Mouse (Mus musculus) forebrain, embryonic 15.5 days (tissue): ENCODE results near the gene Pdlim3. TPM values are rescaled to one million over a fixed set of nuclear protein-coding genes. Genes with fewer than 3 reads are reported as not detected.

Experiments
- ATAC-seq: fragments of 200-750 bp; cut with Nextera tagmentation; replicated peaks from 2 replicates; pipeline ENCODE4 v1.8.0; 2017; ENCODE audit warnings: mild to moderate bottlenecking, moderate TSS enrichment, moderate library complexity
- H3K27ac ChIP-seq: fragments of 300-500 bp; sonication (generic); replicated peaks from 2 replicates; pipeline ENCODE4 v1.5.1; 2015; ENCODE audit warnings: mild to moderate bottlenecking, inconsistent platforms
- H3K27me3 ChIP-seq: fragments of 300-500 bp; sonication (generic); 2 replicates; pipeline ENCODE4 v1.6.1; 2015; ENCODE audit warnings: inconsistent platforms
- H3K36me3 ChIP-seq: fragments of 300-500 bp; sonication (generic); 2 replicates; pipeline ENCODE4 v1.6.1; 2015; ENCODE audit warnings: mild to moderate bottlenecking, inconsistent platforms
- H3K4me1 ChIP-seq: fragments of 300-500 bp; sonication (generic); 2 replicates; pipeline ENCODE4 v1.6.1; 2015; ENCODE audit warnings: inconsistent platforms
- H3K4me2 ChIP-seq: fragments of 300-500 bp; sonication (generic); replicated peaks from 2 replicates; pipeline ENCODE4 v1.6.1; 2015; ENCODE audit warnings: mild to moderate bottlenecking, inconsistent platforms
- H3K4me3 ChIP-seq: fragments of 300-500 bp; sonication (generic); 2 replicates; pipeline ENCODE4 v1.5.1; 2015; ENCODE audit warnings: mild to moderate bottlenecking, inconsistent platforms
- H3K9ac ChIP-seq: fragments of 300-500 bp; sonication (generic); replicated peaks from 2 replicates; pipeline ENCODE4 v1.6.1; 2015; ENCODE audit warnings: mild to moderate bottlenecking, inconsistent platforms
- H3K9me3 ChIP-seq: fragments of 300-500 bp; sonication (generic); 2 replicates; pipeline ENCODE4 v1.6.1; 2016; ENCODE audit warnings: inconsistent platforms
- WGBS: fragments of 180-500 bp; shearing (Covaris S2); methylation state at CpG from one replicate; pipeline ENCODE4 v1.1.7; 2015; ENCODE audit warnings: mixed read lengths; 5-methylcytosine and 5-hydroxymethylcytosine counted together
- polyA plus RNA-seq: library from polyadenylated mRNA; unstranded; fragments of >200 nt; fragmentation: Nextera tagmentation; extraction: Ambion mirVana; gene quantifications from 2 replicates; pipeline ENCODE4 v1.2.1, GENCODE M21; 2015

Gene Pdlim3
- polyA plus RNA-seq, 1 experiment from 2014 or later = 5.2 TPM

DNA sequence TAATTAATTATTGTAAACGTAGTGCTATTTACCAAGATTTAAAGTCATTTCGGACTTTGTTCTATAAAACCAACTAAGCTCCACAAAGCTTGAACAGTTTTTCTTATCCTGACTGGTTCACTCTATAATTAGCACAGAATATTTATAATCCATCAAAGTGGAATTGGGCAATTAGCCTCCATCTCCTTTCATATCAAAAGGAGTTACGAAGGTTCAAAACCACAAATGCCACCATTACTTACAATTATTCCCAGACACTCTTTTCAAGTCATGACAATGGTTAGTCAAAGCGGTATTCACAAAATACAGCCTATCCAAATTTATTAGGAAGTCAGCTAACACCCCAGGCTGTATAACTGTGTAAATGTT lies 21.0 kb downstream of the Pdlim3 start:
- no peak overlapping the region for H3K4me3 ChIP-seq
- 10% methylated on average over 4 of the region's 4 CpGs for WGBS
- no peaks in the 10 kb centered on the region for H3K9me3 ChIP-seq
- no peak overlapping the region for H3K27ac ChIP-seq
- H3K4me1 ChIP-seq = peaks cover 19% of the 10 kb centered on the region; the same call in 1 of the 2 replicates
- no peak overlapping the region for H3K9ac ChIP-seq
- H3K36me3 ChIP-seq = no peaks in the 10 kb centered on the region
- no peak overlapping the region for H3K4me2 ChIP-seq
- 0 out of 2 replicates have a peak, but pooled peaks have one; percentile 24 for ATAC-seq
- peaks cover 4% of the 10 kb centered on the region; the same call in 1 of the 2 replicates for H3K27me3 ChIP-seq

- no peak overlapping the region for H3K4me2 ChIP-seq
- H3K4me1 ChIP-seq = no peaks in the 10 kb centered on the region
- WGBS = 94% methylated on average over 11 of the region's 11 CpGs
- H3K9ac ChIP-seq = no peak overlapping the region
- H3K9me3 ChIP-seq = no peaks in the 10 kb centered on the region
- no peak overlapping the region for H3K4me3 ChIP-seq
- no peaks in the 10 kb centered on the region for H3K36me3 ChIP-seq
- no peak overlapping the region for H3K27ac ChIP-seq
- no peak for ATAC-seq
- H3K27me3 ChIP-seq = no peaks in the 10 kb centered on the region
These were observed 28.4 kb downstream of the Pdlim3 start for GRCm38 (mm10) chr8:45913707-45914106.

DNA sequence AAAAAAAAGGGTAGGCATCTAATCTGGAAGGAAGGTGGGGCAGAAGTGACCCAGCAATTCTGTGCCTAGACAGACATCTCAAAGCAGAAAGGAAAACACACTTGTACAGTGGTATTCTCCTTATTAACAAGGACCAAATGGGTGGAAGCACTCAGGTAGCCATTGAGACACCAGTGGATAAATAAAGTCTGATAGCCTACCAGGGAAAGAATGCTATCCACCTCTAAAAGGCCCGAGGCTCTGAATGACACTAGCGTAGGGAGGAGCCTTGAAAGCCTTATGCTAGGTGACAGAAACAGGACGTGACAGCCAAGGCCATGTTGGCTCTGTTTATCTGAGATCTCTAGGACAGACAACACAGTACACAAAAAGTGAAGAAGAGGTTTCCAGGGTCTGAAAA lies 31.2 kb downstream of the Pdlim3 start:
- no peak for ATAC-seq
- Histone ChIP-seq H3K27me3 (no peaks in the 10 kb centered on the region), H3K9ac (no peak overlapping the region), H3K4me2 (no peak overlapping the region), H3K9me3 (no peaks in the 10 kb centered on the region), H3K4me3 (no peak overlapping the region), H3K36me3 (no peaks in the 10 kb centered on the region), H3K27ac (no peak overlapping the region), H3K4me1 (no peaks in the 10 kb centered on the region)
- 87% methylated on average over 3 of the region's 3 CpGs for WGBS

- no peak for ATAC-seq
- Histone ChIP-seq H3K9me3 (no peaks in the 10 kb centered on the region), H3K27me3 (no peaks in the 10 kb centered on the region), H3K27ac (no peak overlapping the region), H3K9ac (no peak overlapping the region), H3K4me3 (no peak overlapping the region), H3K36me3 (no peaks in the 10 kb centered on the region), H3K4me1 (no peaks in the 10 kb centered on the region), H3K4me2 (no peak overlapping the region)
- 80% methylated on average over 20 of the region's 20 CpGs for WGBS
These were observed 31.9 kb downstream of the Pdlim3 start for GRCm38 (mm10) chr8:45917040-45917679.

DNA sequence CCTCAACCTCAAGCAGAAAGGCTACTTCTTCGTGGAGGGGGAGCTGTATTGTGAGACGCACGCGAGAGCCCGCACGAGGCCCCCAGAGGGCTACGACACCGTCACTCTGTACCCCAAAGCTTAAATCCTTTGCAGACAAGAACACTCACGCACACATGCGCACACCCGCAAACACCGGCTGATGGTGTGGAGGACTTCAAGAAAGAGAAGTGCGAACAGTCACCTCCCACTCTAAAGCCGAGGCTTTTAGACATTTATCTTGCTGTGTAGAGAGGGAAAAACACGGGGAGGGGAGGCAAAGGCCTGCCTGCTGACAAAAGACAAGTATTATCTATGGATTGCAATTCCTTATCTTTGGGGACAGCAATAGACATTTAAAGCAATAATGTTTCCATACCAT lies 33.6 kb downstream of the Pdlim3 start:
- no peak overlapping the region for H3K9ac ChIP-seq
- no peak for ATAC-seq

DNA sequence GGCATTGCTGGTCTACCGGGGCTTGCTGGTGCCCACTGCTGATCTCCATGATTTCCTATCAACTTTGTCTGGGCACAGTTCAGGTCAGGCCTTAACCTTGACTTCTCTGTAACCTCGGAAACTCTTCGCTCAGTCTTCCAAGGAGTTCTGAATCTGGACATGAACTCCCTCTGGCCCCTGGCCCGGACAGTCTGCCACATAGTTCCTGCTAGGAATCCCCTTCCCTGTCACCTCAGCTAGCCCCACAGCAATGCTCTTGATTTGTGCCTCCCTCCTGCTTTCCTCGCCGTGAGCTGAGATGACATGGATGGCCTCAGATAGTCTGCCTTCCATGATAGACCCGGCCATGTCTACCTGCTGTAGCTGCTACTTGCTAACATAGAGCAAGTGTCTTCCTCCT lies 35.1 kb downstream of the Pdlim3 start:
- H3K9ac ChIP-seq = no peak overlapping the region
- no peaks in the 10 kb centered on the region for H3K36me3 ChIP-seq
- no peak overlapping the region for H3K4me3 ChIP-seq
- 96% methylated on average over 7 of the region's 7 CpGs for WGBS
- no peak overlapping the region for H3K27ac ChIP-seq
- no peaks in the 10 kb centered on the region for H3K4me1 ChIP-seq
- no peak overlapping the region for H3K4me2 ChIP-seq
- no peak for ATAC-seq
- no peaks in the 10 kb centered on the region for H3K9me3 ChIP-seq
- no peaks in the 10 kb centered on the region for H3K27me3 ChIP-seq

More for the DNA sequence above, 33.6 kb downstream of the Pdlim3 start:
- WGBS = 83% methylated on average over 15 of the region's 15 CpGs
- Histone ChIP-seq H3K4me3 (no peak overlapping the region), H3K4me1 (no peaks in the 10 kb centered on the region), H3K27me3 (no peaks in the 10 kb centered on the region), H3K27ac (no peak overlapping the region), H3K36me3 (no peaks in the 10 kb centered on the region), H3K4me2 (no peak overlapping the region), H3K9me3 (no peaks in the 10 kb centered on the region)

- ATAC-seq = no peak
- 94% methylated on average over 7 of the region's 7 CpGs for WGBS
- Histone ChIP-seq H3K36me3 (no peaks in the 10 kb centered on the region), H3K9ac (no peak overlapping the region), H3K4me3 (no peak overlapping the region), H3K9me3 (no peaks in the 10 kb centered on the region), H3K27me3 (no peaks in the 10 kb centered on the region), H3K27ac (no peak overlapping the region), H3K4me2 (no peak overlapping the region), H3K4me1 (no peaks in the 10 kb centered on the region)
These were observed 36.9 kb downstream of the Pdlim3 start for GRCm38 (mm10) chr8:45922116-45922515.

DNA sequence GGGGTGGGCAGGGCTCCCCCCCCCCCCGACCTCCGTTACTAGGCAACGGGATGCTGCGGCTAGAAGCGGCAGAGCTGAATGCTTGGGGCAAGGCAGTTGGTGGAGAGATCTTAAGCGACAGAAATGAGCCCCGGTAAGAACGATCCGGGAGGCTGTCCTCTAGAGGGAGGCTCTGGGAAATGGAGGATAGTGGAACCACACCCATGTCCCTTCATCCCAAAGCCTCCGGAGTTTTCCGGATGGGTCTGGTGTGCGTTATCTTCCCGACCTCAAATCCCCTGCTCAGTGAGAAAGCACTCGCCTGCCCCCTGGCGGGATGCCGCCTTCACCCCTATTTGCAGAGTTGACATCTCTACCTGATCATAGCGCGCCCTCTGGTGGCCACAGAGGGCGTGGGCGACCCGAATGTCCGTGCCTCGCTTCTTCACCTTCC lies 49.3 kb downstream of the Pdlim3 start, which contains the start of gene Ccdc110:
Gene Ccdc110 (plus strand): TSS at position 38 of the 433 bp plus-strand sequence.
- peak; percentile 95 for ATAC-seq
- H3K27me3 ChIP-seq = peaks cover 3% of the 10 kb centered on the region; the same call in 1 of the 2 replicates
- H3K4me2 ChIP-seq = peak within 1 kb of the TSS; percentile 54
- H3K4me1 ChIP-seq = 0 out of 2 replicates have a peak, but pooled peaks cover 7% of the 10 kb centered on the region
- no peaks in the 10 kb centered on the region for H3K9me3 ChIP-seq
- H3K36me3 ChIP-seq = no peaks in the 10 kb centered on the region
- peak within 1 kb of the TSS; percentile 44 for H3K4me3 ChIP-seq
- H3K27ac ChIP-seq = no peak within 1 kb of the TSS
- peak within 1 kb of the TSS; percentile 41 for H3K9ac ChIP-seq
- WGBS = under 1% methylated on average over 23 of the region's 23 CpGs

GRCm38 (mm10) chr8:45936986-45937385 lies 51.7 kb downstream of the Pdlim3 start:
- Histone ChIP-seq H3K4me2 (no peak overlapping the region), H3K27me3 (peaks cover 3% of the 10 kb centered on the region; the same call in 1 of the 2 replicates), H3K9me3 (no peaks in the 10 kb centered on the region), H3K27ac (no peak overlapping the region), H3K9ac (no peak overlapping the region), H3K4me3 (no peak overlapping the region), H3K36me3 (no peaks in the 10 kb centered on the region), H3K4me1 (0 out of 2 replicates have a peak, but pooled peaks cover 7% of the 10 kb centered on the region)
- ATAC-seq = no peak
- 90% methylated on average over 9 of the region's 9 CpGs for WGBS

DNA sequence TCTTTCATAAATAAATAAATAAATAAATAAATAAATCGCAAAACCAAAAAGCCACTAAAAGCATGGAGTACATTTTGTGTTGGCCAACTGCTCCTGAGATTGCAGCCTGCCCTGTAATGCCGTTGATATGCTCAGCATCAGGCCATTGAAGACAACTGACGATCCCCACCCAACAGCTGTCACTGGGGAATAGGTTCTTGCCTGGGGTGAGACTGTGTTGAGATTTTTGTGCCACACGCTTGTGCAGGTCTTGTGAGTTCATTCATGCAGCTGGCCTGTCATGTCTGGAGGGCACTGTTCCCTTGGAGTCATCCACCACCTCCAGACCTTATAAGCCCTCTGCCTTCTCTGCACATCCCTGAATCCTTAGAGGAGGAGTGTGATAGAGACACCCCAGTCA lies 61.0 kb downstream of the Pdlim3 start:
- no peaks in the 10 kb centered on the region for H3K36me3 ChIP-seq
- no peak overlapping the region for H3K9ac ChIP-seq
- 94% methylated on average over 4 of the region's 4 CpGs for WGBS
- no peaks in the 10 kb centered on the region for H3K9me3 ChIP-seq
- no peak overlapping the region for H3K4me3 ChIP-seq
- H3K4me1 ChIP-seq = no peaks in the 10 kb centered on the region
- no peak for ATAC-seq
- H3K4me2 ChIP-seq = no peak overlapping the region
- no peak overlapping the region for H3K27ac ChIP-seq
- no peaks in the 10 kb centered on the region for H3K27me3 ChIP-seq

DNA sequence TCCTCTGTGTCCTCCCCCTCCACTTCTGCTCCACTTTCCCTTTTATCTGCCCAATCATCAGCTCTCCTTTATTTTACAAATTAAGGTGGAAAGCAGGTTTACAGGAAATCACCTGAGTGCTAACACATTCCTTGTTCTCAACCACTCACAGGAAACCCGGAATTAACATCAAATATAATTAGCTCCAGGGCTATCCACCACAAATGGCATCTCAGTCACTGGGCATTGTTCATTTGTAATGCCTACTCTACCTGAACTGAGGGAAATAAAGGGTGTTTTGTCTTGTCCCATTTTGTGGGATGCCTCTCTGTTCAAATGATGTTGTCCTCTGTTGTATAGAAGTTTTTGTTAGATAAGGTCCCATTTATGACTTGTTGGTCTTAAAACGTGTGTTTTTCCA lies 65.4 kb downstream of the Pdlim3 start:
- Histone ChIP-seq H3K4me1 (no peaks in the 10 kb centered on the region), H3K9ac (no peak overlapping the region), H3K9me3 (no peaks in the 10 kb centered on the region), H3K27ac (no peak overlapping the region), H3K27me3 (no peaks in the 10 kb centered on the region), H3K4me3 (no peak overlapping the region), H3K4me2 (no peak overlapping the region), H3K36me3 (no peaks in the 10 kb centered on the region)
- WGBS = 14% methylated on average over 2 of the region's 2 CpGs
- ATAC-seq = no peak
